Mouse (Mus musculus): ENCODE data around the gene Gm10762. TPM values are rescaled to one million over a fixed set of nuclear protein-coding genes. Genes with fewer than 3 reads are reported as not detected.

Gene Gm10762
- total RNA-seq, 1 experiment from 2014 or later, result 9.4 TPM

Other genes starting within 250 kb of the Gm10762 start
- gene Tmem87b, start 149.6 kb downstream of the Gm10762 start, total RNA-seq (2017), result 14.0 and 23.8 TPM in 2 replicates
- not detected in 2 replicates for gene Fbln7, start 104.7 kb downstream of the Gm10762 start, total RNA-seq (2017)
- gene Zc3h8, start 23.6 kb downstream of the Gm10762 start, total RNA-seq (2017), result 7.9 and 9.0 TPM in 2 replicates
- gene Zc3h6, start 323 bp downstream of the Gm10762 start, total RNA-seq (2017), result 5.8 and 8.4 TPM in 2 replicates
- not detected in 2 replicates for gene Vinac1, start 80.4 kb upstream of the Gm10762 start, total RNA-seq (2017)
- gene Ttl, start 98.2 kb upstream of the Gm10762 start, total RNA-seq (2017), result 5.5 and 6.4 TPM in 2 replicates
- 48.6 and 59.8 TPM in 2 replicates for gene Polr1b, start 133.3 kb upstream of the Gm10762 start, total RNA-seq (2017)
- 14.5 and 18.5 TPM in 2 replicates for gene Chchd5, start 162.0 kb upstream of the Gm10762 start, total RNA-seq (2017)
- gene Slc20a1, start 231.0 kb upstream of the Gm10762 start, total RNA-seq (2017), result 114 and 140 TPM in 2 replicates